Mouse (Mus musculus) liver, embryonic 15.5 days (tissue): ENCODE measurements around the gene Zkscan14. TPM values are rescaled to one million over a fixed set of nuclear protein-coding genes. Genes with fewer than 3 reads are reported as not detected.
"Not testable (repeated sequence)": the region's sequence is repeated elsewhere in the genome, so short reads cannot be mapped to it uniquely, and the experiment has no call there.

ENCODE experiments used
- ATAC-seq: fragments of 200-750 bp; cut with Nextera tagmentation; 2 replicates; pipeline ENCODE4 v1.8.0; 2017; ENCODE audit warnings: moderate number of reproducible peaks, mild to moderate bottlenecking, moderate library complexity; ENCODE audit not compliant: insufficient read depth
- H3K27ac ChIP-seq: fragments of 300-500 bp; sonication (generic); replicated peaks from 2 replicates; pipeline ENCODE4 v1.5.1; 2015; ENCODE audit warnings: mild to moderate bottlenecking, inconsistent platforms
- H3K27me3 ChIP-seq: fragments of 300-500 bp; sonication (generic); 2 replicates; pipeline ENCODE4 v1.6.1; 2015; ENCODE audit warnings: mild to moderate bottlenecking, inconsistent platforms
- H3K36me3 ChIP-seq: fragments of 300-500 bp; sonication (generic); replicated peaks from 2 replicates; pipeline ENCODE4 v1.6.1; 2015; ENCODE audit warnings: moderate library complexity, mild to moderate bottlenecking, inconsistent platforms
- H3K4me1 ChIP-seq: fragments of 300-500 bp; sonication (generic); replicated peaks from 2 replicates; pipeline ENCODE4 v1.6.1; 2015; ENCODE audit warnings: inconsistent platforms
- H3K4me2 ChIP-seq: fragments of 300-500 bp; sonication (generic); 2 replicates; pipeline ENCODE4 v1.6.1; 2015; ENCODE audit warnings: moderate library complexity, mild to moderate bottlenecking, inconsistent platforms
- H3K4me3 ChIP-seq: fragments of 300-500 bp; sonication (generic); replicated peaks from 2 replicates; pipeline ENCODE4 v1.5.1; 2015; ENCODE audit warnings: mild to moderate bottlenecking, inconsistent platforms
- H3K9ac ChIP-seq: fragments of 300-500 bp; sonication (generic); 2 replicates; pipeline ENCODE4 v1.6.1; 2015; ENCODE audit warnings: moderate library complexity, mild to moderate bottlenecking, inconsistent platforms
- H3K9me3 ChIP-seq: fragments of 300-500 bp; sonication (generic); replicated peaks from 2 replicates; pipeline ENCODE4 v1.6.1; 2016; ENCODE audit warnings: inconsistent platforms
- WGBS: fragments of 180-500 bp; shearing (Covaris S2); methylation state at CpG from one replicate; pipeline ENCODE4 v1.1.7; 2015; ENCODE audit warnings: mixed read lengths; ENCODE audit not compliant: insufficient replicate concordance; 5-methylcytosine and 5-hydroxymethylcytosine counted together
- polyA plus RNA-seq: library from polyadenylated mRNA; unstranded; fragments of >200 nt; fragmentation: Nextera tagmentation; extraction: Ambion mirVana; gene quantifications from 2 replicates; pipeline ENCODE4 v1.2.1, GENCODE M21; 2015

Gene Zkscan14
- polyA plus RNA-seq = 8.7 and 8.8 TPM in 2 replicates

DNA sequence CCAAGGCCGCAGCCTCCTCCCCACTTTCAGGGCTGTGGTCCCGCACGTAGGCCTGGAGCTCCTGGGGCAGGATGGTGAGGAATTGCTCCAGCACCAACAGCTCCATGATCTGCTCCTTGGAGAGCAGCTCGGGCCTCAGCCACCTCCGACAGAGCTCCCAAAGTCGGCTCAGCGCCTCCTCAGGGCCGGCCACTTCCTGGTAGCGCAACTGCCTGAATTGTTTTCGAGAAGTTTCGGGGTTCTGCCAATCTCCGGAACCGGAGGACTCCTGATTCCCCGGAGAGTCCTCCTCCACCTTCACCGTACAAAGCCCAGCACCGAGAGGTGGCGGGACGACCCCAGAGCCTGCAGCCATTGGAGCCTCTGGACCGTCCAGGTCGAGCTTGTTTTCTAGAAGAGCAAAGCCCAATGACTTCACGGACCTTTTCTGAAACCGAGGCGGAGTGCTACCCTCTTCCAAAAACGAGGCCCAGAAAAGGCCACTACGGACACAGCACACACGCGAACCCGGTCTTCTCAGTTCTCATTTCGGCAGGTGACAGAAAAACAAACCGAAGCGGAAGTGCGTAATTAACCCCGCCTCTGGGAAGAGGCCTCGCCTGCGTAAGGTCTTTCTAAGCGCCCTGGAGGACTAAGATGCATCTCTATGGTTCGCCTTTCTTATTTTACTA is at the start of gene Zkscan14:
Gene Zkscan14, minus strand, starts transcription at position 548 of the 671 bp plus-strand sequence.
- Histone ChIP-seq H3K36me3 (peaks cover 16% of the 10 kb centered on the region), H3K27ac (peak within 1 kb of the TSS; percentile 87), H3K4me1 (peaks cover 53% of the 10 kb centered on the region), H3K4me2 (peak within 1 kb of the TSS; percentile 84), H3K27me3 (no peaks in the 10 kb centered on the region), H3K4me3 (peak within 1 kb of the TSS; percentile 94), H3K9me3 (no peaks in the 10 kb centered on the region), H3K9ac (peak within 1 kb of the TSS; percentile 88)
- WGBS = 1% methylated on average over 37 of the region's 37 CpGs
- ATAC-seq = peak; percentile 17

DNA sequence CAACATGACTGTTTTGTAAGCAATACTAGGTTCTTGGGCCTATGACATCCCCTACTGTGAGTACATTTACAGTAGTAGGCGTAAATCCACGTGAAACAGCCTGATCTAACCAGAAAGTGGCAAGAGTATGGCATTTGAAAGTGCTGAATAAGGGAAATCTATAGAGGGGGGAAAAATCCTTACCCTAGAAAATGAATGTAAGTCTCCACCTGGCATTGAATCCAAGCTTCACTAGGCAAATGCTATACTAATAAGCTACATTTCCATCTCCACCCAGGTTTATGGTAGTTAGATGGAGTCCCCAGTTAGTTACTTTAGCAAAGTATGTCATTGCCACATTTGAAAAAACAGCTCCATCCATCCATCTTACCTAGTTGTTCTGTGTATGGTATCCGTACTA is 47.9 kb upstream of the Zkscan14 start:
- H3K27ac ChIP-seq = no peak overlapping the region
- ATAC-seq = no peak
- WGBS = 78% methylated on average over 3 of the region's 3 CpGs
- H3K4me1 ChIP-seq = no peaks in the 10 kb centered on the region
- H3K36me3 ChIP-seq = peaks cover 73% of the 10 kb centered on the region
- no peak overlapping the region for H3K4me3 ChIP-seq
- no peak overlapping the region for H3K4me2 ChIP-seq
- H3K27me3 ChIP-seq = no peaks in the 10 kb centered on the region
- H3K9me3 ChIP-seq = no peaks in the 10 kb centered on the region
- no peak overlapping the region for H3K9ac ChIP-seq

DNA sequence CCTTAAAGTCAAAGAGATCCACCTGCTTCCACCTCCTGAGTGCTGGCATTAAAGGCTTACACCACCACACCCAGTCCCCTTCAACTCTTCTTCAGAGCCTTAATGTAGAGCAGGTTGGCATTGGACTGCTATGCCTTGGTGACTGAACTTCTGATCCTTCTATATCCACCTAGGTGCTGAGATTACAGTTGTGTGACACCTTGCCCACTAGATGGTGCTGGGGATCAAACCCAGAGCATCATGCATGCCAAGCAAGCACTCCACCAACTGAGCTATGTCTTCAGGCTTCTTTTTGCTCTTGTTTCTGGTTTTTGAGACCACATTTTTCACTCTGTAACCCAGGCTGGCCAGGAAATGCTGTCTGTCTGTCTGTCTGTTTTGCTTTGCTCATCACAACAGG is 33.0 kb upstream of the Zkscan14 start:
- Histone ChIP-seq H3K36me3 (peaks cover 58% of the 10 kb centered on the region), H3K27me3 (no peaks in the 10 kb centered on the region), H3K4me3 (no peak overlapping the region), H3K27ac (no peak overlapping the region), H3K4me1 (peaks cover 26% of the 10 kb centered on the region), H3K9me3 (no peaks in the 10 kb centered on the region), H3K9ac (no peak overlapping the region), H3K4me2 (no peak overlapping the region)
- ATAC-seq = no peak

DNA sequence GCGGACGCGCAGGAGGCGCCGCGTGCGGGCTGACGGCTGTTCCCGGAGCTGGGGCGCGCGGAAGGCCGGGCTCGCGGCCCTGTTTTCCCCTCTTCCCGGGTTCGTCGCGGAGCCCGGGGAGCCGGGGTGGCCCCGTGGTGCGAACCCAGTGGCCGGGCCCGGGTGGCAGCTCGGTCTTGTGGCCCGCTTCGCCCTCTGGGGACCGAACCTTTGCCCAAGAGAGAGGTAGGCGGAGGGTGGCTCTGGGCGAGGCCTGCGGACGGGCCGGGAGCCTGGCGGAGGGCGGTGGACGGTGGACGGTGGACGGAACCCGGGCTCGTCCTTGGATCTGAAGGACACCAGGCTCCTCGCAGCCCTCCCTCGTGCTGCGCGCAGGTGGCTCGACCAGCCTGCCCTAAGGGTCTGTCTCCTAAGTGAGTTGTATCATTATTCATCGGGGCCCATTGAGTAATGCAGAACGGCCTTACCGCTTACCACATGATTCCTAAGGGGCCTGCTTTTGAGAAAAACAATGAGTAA is 30.3 kb upstream of the Zkscan14 start:
- Histone ChIP-seq H3K27ac (peak overlapping the region; percentile 96), H3K9ac (peak overlapping the region; percentile 91), H3K27me3 (no peaks in the 10 kb centered on the region), H3K36me3 (peaks cover 37% of the 10 kb centered on the region), H3K4me1 (peaks cover 26% of the 10 kb centered on the region), H3K4me3 (peak overlapping the region; percentile 86), H3K4me2 (peak overlapping the region; percentile 82), H3K9me3 (no peaks in the 10 kb centered on the region)
- WGBS = under 1% methylated on average over 45 of the region's 49 CpGs
- peak; percentile 63 for ATAC-seq

DNA sequence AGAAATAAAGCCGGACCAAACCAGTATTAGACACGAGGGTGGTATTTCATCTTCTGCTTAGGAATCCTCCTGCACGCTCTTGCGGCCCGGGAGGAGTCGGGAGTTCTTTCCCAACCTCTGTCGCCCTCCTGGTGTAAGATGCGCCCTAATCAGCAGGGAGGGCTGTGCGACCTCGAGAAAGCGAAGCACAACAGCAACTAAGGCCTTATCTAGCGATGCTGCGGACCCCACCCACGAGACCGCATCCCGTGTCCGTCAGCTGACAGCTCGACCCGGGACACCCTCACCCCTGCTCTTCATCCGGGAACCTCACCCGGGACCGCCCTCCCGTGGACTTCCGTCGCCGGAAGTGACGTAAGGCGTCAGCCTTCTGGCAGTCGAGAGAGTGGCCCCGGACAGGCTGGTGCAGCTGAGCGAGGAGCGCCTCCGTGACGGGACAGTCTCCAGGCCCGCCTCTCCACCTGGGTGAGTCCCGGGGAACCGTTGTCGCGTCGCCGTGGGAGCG is 29.8 kb upstream of the Zkscan14 start, which contains the start of gene Zfp655:
Gene Zfp655, plus strand, starts transcription at position 349 of the 505 bp plus-strand sequence.
- H3K4me3 ChIP-seq = peak within 1 kb of the TSS; percentile 86
- no peaks in the 10 kb centered on the region for H3K9me3 ChIP-seq
- WGBS = under 1% methylated on average over 42 of the region's 42 CpGs
- H3K36me3 ChIP-seq = peaks cover 32% of the 10 kb centered on the region
- no peaks in the 10 kb centered on the region for H3K27me3 ChIP-seq
- H3K27ac ChIP-seq = peak within 1 kb of the TSS; percentile 96
- peak within 1 kb of the TSS; percentile 82 for H3K4me2 ChIP-seq
- ATAC-seq = peak; percentile 98
- peak within 1 kb of the TSS; percentile 91 for H3K9ac ChIP-seq
- peaks cover 26% of the 10 kb centered on the region for H3K4me1 ChIP-seq

DNA sequence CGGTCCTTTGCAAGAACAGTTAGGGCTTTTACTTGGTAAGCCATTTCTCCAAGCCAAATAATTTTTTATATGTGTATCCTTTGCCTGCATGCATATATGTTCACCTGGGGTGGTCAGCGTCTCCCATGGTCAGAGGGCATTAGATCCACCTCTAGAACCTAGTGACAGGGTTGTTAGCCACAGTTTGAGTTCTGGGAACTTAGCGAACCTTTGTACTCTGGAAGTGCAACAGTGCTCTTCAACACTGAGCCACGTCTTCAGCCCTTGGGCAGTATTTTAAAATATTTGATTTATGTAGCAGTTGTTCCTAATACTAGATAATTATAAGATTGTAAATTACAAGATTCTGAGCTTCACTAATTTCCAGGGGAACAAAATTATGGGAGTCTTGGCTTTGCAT is 29.0 kb upstream of the Zkscan14 start:
- Histone ChIP-seq H3K9ac (no peak overlapping the region; the same call in 1 of the 2 replicates), H3K27me3 (no peaks in the 10 kb centered on the region), H3K4me3 (peak overlapping the region; percentile 86), H3K27ac (peak overlapping the region; percentile 96), H3K4me2 (peak overlapping the region; percentile 82), H3K36me3 (peaks cover 25% of the 10 kb centered on the region), H3K4me1 (peaks cover 26% of the 10 kb centered on the region), H3K9me3 (no peaks in the 10 kb centered on the region)
- no peak for ATAC-seq
- 72% methylated on average over 4 of the region's 4 CpGs for WGBS

DNA sequence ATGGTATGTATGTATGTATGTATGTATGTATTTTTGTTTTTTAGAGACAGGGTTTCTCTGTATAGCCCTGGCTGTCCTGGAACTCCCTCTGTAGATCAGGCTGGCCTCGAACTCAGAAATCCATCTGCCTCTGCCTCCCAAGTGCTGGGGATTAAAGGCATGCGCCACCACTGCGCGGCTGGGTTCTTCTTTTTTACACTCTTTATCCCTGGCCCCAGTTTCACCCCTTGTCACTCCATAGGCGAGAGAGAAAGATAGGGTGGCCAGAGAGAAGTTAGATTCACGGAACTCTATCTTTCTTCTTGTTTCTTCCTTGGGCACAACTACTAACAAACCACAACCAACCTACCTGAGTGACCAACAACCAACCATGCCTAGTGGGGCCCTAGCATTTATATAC is 27.6 kb upstream of the Zkscan14 start:
- H3K4me2 ChIP-seq, H3K27me3 ChIP-seq, H3K9ac ChIP-seq, H3K27ac ChIP-seq, H3K9me3 ChIP-seq, H3K4me3 ChIP-seq, ATAC-seq: not testable (repeated sequence)
- peaks cover 11% of the 10 kb centered on the region for H3K36me3 ChIP-seq
- WGBS = 75% methylated on average over 6 of the region's 6 CpGs
- peaks cover 26% of the 10 kb centered on the region for H3K4me1 ChIP-seq

DNA sequence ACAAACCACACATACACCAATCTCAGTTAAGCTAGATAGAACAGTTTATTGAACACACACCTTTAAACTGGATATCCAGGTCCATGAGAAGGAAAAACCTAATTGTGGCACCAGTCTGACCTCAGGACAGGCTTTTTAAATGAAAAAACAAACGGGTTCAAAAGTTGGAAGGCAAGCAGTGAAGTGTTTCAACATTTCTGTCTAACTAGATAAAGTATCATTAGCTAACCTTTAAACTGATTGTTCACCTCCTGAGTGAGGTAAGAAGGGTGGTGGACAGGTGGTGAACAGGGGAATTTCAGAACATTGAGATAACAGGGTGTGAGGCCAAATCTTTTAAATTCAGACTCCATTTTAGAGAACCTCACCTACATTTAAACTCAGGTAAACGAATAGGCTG is 24.8 kb upstream of the Zkscan14 start:
- no peak overlapping the region for H3K27ac ChIP-seq
- WGBS = 37% methylated on average over 2 of the region's 2 CpGs
- no peak overlapping the region for H3K4me2 ChIP-seq
- no peak overlapping the region for H3K9ac ChIP-seq
- no peaks in the 10 kb centered on the region for H3K9me3 ChIP-seq
- peaks cover 3% of the 10 kb centered on the region for H3K36me3 ChIP-seq
- no peak overlapping the region for H3K4me3 ChIP-seq
- ATAC-seq = no peak
- no peaks in the 10 kb centered on the region for H3K27me3 ChIP-seq
- peaks cover 12% of the 10 kb centered on the region for H3K4me1 ChIP-seq

DNA sequence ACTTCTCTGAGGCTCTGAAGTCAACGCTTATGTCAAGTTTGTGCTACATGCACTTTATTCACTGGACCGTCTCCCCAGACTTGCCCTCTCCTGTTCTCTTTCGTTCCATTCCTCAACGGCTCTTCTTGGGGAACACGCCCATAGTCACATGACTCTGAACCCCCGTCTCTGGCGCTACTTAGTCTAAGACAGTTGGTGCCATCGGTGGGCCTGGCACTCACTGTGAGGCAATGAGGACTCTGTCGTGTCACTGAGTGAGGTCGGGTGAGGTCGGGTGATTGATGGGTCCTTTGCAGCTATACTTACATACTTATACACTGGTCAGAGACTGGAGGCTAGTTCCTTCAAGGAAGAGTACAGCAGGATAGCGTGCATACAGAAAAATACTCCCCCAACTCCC is 21.7 kb upstream of the Zkscan14 start:
- H3K4me1 ChIP-seq = no peaks in the 10 kb centered on the region; the same call in 1 of the 2 replicates
- no peak overlapping the region for H3K9ac ChIP-seq
- 73% methylated on average over 12 of the region's 12 CpGs for WGBS
- no peaks in the 10 kb centered on the region for H3K9me3 ChIP-seq
- no peaks in the 10 kb centered on the region for H3K27me3 ChIP-seq
- no peak for ATAC-seq
- H3K36me3 ChIP-seq = peaks cover 29% of the 10 kb centered on the region
- no peak overlapping the region for H3K4me2 ChIP-seq
- H3K4me3 ChIP-seq = no peak overlapping the region
- H3K27ac ChIP-seq = 0 out of 2 replicates have a peak overlapping the region, but pooled peaks have one; percentile 5

DNA sequence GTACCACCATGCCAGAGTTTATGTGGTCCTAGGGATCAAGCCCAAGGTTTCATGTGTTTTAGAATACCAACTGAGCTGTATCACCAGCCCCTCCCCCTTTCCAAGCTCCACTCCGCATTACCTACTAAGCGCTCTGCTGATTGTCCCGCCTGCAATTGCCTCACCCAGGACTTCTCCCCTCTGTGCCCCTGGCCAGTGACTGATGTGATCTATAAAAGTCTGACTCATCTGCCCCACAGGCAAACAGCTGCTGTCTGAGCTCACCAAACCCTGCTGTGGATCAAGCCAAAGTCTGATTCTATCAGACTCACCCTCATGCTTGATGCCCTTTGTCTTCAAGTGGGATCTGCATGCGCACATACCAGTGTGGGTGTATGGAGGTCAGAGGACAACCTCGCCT is 21.2 kb upstream of the Zkscan14 start:
- Histone ChIP-seq H3K4me3 (no peak overlapping the region), H3K4me2 (no peak overlapping the region), H3K36me3 (peaks cover 32% of the 10 kb centered on the region), H3K9ac (no peak overlapping the region), H3K27me3 (no peaks in the 10 kb centered on the region), H3K4me1 (no peaks in the 10 kb centered on the region; the same call in 1 of the 2 replicates), H3K9me3 (no peaks in the 10 kb centered on the region), H3K27ac (0 out of 2 replicates have a peak overlapping the region, but pooled peaks have one; percentile 5)
- peak; percentile 62 for ATAC-seq
- WGBS = 69% methylated on average over 5 of the region's 5 CpGs

DNA sequence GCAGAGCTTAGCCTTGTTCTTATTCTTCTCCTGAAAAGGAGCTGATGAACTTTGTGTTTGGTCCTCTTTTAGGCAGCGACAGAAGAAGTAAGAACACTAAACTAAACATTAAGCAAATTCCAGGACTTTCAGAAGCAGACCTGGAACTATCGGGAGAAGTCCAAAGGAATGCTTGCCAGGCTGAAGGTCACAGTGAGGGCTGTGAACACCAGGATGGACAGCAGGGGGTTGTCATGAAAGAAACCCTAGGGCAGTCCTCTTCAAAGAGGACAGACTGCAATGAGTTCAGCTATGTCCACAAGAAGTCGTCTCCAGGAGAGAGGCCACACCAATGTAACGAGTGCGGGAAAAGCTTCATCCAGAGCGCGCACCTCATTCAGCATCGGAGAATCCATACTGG is 18.3 kb upstream of the Zkscan14 start:
- H3K4me3 ChIP-seq = no peak overlapping the region
- no peak for ATAC-seq
- H3K9me3 ChIP-seq = no peaks in the 10 kb centered on the region
- WGBS = 86% methylated on average over 8 of the region's 8 CpGs
- H3K9ac ChIP-seq = no peak overlapping the region
- H3K4me2 ChIP-seq = no peak overlapping the region
- H3K27me3 ChIP-seq = no peaks in the 10 kb centered on the region
- peaks cover 37% of the 10 kb centered on the region for H3K36me3 ChIP-seq
- no peaks in the 10 kb centered on the region; the same call in 1 of the 2 replicates for H3K4me1 ChIP-seq
- H3K27ac ChIP-seq = no peak overlapping the region
